Mouse (Mus musculus): ENCODE measurements around the gene Srp68.

Gene Srp68

DNA sequence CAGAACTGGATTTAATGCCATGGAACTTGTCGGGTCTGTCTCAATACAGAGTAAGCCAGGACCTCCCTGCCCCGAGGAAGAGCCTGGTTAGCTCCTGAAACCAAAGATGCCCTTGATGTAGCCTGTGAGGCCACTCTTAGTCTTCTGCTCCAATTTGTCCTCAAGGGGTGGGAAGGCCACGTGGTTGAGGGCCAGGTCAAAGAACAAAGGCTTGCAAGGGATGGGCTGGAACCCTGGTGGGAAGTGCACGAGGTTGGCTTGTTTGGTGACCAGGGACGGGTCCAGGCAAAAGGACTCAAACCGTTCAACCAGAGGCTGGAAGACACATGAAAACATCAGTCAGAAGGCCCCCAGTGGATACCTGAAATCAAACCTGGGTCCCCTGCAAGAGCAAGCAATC is 28.4 kb downstream of the Srp68 start:
- DNase-seq, result peak; percentile 78

DNA sequence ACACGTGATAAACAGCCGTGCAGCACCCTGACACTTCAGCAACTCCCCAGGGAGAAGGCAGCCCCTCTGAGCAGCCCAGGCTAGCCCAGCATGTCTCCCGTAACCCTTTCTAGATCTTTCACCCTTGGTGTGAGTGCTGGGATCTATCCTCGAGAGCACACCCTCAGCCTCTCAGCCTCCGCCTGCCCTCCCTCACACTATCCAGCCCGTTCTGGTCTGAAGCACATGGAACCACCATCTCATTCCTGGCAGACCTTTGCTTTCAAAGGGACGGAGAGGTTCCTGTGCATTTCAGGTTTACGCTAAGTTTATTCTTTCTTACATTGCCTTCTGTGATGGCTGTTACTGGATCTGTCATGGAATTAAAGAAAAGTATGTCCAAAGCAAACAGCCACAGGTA is 29.4 kb downstream of the Srp68 start:
- no peak for DNase-seq

DNA sequence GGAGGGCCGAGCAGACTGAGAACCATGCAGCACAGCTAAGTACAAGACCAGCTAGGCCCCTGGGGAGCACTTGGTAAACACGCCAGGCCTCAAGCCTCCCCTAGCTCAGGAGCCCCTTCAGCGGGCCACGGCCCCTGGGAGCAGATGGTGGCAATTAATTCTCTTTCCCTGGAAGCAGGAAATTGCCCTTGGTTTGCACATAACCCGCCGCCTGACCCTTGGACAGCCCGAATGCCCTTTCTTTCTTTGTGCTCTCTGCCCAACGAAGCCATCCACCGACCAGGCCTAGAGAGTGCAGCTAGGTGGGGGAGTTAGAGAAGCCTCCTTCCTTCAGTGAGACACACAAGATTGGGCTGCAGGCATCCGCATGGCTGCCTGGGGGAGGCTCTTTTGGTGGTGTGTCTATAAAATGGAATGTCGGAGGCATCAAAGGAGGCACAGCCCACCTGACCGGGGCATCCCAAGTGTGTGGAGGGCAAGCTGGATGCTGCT is 32.2 kb downstream of the Srp68 start:
- peak; percentile 54 for DNase-seq

DNA sequence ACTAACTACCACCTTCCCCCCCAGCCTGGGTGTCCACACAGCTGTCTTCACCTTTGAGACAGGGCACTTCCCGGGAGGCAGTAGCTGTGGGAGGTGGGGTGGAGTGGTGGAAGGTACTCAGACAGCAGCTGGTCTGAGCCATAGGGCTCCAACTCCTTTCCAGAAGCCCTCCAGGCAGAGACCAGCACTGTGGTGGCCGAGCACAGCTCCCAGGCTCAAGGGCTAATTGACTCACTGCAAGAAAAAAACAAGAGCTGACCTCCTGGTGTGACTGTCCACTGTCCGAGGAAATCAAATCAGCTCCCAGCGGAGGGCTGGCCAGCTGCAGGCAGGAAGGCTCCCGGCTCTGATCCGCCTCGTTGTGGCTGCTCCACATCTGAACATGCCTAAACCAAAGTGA is 34.2 kb downstream of the Srp68 start:
- no peak for DNase-seq

DNA sequence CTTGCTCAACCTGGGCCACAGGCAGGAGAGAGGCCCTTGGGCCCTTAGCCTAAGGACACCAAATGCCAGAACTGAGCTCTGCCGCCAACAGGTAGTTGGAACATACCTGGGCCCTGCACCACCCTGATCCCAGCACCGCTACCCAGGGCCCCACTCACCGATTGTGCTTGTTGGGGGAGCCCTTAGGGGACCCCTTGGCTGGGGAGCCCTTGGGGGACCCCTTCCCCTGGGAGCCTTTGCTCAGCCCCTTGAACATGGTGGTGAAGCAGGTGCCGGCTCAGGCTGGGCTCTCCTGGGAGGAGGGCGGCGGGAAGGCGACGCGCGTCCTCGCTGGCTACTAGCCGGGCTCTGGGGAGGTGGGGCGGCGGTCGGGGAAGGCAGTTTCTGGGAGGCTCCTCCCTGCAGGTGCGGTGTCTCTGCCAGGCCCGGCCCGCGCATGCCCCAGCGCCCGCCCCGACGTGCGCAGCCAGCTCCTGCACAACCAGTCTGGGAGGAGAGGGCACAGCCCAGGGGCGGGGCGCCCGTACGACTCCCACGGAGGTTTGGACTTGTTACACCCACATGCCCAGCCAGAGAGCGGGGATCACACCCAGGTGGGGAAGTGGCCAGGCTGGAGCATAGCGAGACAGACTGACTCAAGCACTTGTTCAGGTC is 36.1 kb downstream of the Srp68 start, which contains the start of gene Evpl:
Gene Evpl, minus strand, starts transcription at position 336 of the 654 bp plus-strand sequence.
- DNase-seq, result peak; percentile 98

DNA sequence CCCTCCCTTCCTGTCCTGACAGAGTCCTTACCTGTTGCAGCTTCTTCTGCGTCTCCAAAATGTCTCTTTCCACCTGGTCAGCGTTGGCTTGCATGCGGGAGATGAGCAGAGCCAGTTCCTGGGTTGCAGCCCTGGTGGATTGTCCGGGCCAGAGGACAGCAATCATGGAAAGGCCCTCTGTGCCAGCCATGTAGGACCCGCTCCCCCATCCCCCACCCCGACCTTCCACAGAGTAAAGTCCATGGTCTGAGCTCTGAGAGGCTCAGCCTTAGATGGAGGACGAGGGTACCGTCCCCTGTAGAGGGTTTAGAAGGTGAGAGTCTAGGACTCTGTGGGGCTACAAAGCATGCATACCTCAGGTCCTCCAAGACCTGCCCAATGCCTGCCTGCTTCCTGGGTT is 39.1 kb downstream of the Srp68 start:
- DNase-seq, result no peak

DNA sequence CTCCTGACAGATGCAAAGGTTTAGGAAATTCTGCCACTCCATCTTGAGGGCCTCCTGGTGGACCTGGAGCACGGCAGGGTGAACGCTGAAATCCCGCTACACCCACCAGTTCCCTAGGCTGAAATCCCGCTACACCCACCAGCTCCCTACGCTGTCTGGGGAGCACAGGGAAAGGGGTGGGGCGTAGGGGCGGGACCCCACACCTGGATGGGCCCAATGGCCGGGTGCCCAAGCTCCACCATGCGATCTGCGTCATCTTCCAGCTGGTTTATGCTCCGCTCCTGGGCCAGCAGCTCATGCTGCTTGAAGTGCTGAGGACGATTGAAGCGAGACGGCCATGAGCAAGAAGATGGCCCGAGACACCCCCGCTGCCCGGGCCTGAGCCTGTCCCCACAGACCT is 41.6 kb downstream of the Srp68 start:
- DNase-seq, result no peak

DNA sequence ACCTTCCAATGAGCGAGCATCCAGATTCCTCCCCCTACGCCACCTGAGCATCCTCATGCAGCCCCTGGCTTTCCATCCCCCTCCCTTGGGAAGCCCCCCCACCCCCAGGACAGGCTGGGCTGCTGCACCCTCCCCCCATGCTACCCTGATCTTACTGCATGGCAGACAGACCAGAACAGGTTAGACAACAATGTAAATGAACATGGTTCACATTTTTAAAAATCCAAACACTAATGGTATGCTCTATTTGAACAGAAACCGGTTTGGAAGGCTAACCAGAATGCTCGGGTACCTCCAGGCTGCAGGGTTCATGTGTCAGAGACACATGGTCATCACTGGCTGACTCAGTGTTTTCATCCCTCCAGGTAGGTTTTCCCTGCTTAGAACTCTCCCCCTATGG is 45.3 kb downstream of the Srp68 start:
- no peak for DNase-seq

DNA sequence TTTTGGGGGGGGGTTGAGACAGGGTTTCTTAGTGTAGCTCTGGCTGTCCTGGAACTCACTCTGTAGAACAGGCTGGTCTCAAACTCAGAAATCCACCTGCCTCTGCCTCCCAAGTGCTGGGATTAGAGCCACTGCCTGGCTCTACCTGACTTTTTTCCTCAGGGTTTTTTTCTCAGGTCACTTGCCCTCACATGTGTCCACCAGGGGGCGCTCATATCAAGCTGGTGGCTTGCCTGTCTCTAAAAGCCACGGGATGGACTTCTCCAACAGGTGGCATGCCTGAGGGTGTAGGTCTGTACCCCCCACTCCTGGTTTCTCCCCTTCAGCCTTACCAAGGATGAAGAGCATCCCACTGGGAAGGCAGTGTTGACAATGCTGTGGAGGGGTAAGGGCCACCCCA is 47.6 kb downstream of the Srp68 start:
- DNase-seq, result peak; percentile 68

DNA sequence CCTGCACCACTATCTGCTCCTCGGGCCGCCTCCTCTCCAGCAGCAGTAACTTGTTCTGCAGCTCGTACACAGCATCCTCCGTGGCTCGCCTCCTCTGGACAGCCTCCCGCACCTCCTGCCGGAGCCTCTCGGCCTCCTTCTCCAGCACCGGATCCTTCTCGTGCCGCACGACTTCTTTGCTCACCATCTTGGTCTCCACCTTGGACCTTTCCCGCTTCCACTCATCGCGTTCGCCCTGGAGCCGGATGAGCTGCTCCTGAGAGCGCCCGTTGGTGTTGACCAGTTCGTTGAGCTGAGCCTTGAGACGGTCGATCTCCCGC is 51.3 kb downstream of the Srp68 start:
- no peak for DNase-seq

DNA sequence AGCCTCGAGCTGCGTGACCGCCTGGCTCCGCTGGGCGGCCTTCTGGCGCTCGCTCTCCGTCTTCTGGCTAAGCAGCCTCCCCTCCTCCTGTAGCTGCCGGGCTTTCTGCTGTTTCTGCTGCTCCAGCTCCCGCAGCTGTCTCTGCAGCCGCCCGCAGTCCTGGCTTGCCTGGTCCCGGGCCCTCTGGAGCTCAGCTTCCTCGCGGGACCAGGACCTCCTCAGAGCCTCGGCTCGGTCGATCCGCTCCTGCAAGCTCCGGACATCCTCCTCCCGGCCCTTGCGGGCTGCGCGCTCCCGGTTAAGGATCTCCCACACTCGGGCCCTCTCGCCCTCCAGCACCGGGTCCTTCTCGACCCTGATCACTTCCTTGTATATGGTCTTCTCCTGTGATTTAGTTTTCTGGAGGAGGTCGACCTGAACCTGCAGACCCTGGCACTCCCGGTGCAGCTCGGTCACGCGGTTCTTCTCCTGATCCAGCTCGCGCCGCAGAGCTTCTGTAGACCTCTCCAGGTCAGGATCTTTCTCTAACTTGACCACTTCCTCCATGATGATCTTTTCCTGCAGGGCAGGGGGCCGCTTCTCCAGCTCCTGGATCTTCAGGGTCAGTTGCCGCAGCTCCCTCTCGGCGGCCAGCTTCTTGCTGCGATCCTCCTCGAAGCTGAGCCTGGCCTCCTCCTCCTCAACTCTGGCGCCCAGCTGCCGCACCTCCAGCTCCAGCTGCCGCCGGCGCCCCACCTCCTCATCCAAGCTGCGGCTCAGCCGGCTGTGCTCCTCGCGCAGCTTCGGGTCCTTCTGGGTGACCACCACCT is 51.9 kb downstream of the Srp68 start:
- no peak for DNase-seq

DNA sequence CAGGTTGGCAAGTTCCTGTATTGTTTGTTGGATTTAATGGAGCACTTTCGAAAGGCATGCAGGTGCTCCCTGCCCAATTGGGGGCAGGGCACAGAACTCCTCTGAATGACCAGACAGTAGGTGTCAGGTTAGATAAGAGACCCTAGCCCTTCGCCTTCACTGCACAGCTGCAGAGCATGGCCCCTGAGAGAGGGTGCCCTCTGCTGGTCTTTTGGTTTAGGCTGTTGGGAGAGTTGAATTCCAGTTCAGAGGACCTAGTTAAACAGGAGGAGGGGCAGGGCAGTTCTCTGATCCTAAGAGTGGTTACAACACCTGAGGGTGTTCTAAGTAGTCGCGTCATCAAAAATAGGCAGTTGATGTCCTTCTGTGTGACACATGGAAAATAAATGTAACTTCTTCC is 54.1 kb downstream of the Srp68 start:
- peak; percentile 65 for DNase-seq

DNA sequence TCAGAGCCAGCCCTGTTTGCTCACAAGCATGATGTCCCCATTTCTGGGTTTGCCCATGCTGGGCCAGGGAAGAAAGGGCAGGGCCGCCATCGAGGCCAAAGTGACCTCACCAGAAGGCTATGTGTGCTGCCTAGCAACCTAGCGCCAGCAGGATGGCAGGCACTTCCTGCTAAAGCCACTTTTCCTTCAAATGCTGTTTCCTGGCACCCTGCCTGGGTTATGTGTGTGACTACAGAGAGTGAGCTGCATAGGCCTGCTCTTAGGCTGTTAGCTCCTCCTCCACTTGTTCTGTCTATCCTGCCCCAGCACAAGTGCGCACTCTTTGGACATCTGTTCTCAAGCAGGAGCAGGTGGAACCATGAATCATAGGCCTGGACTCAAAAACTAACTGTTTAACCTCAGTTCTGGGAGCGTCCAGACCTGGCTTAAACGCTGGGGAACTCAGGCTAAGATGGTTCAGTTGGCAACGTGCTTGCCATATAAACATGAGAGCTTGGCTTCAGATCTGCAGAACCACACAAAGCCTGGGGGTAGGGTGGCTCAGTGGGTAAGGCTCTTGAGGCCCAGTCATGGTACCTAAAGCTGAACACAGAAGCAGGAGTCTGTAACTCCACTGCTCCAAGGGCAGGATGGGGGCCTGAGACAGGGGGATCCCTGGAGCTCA is 55.1 kb downstream of the Srp68 start:
- DNase-seq, result peak; percentile 94

DNA sequence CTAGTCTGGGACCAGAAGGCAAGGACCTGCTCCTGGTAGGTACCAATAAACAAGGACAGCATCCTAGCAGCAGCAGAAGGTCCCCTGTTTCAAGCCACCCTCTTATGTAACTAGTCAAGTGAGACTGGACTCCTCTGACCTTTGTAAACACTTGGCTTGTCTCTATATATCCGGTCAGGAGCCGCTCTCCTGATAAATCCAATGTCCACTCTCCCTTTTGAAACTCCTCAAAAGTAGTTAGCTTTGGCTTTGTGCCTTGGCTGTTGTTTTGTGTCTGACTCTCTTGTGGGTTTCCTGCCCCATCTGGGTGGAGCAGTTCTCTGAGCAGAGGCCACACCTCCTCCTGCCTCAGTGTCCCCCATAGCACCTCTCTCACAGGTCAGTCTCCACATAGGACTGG is 55.8 kb downstream of the Srp68 start:
- peak; percentile 76 for DNase-seq

DNA sequence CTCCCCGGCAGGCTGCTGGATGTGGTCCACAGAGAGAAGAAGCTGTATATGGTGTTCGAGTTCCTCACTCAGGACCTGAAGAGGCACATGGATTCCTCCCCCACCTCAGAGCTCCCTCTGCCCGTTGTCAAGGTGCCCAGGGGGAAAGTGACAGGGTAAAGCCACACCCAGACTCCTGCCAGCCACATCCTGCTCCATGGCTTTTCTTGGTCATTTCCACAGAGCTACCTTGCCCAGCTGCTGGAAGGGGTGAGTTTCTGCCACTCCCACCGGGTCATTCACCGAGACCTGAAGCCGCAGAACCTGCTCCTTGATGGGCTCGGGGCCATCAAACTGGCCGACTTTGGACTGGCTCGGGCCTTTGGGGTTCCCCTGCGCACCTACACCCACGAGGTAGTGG is 57.5 kb downstream of the Srp68 start:
- DNase-seq, result no peak

DNA sequence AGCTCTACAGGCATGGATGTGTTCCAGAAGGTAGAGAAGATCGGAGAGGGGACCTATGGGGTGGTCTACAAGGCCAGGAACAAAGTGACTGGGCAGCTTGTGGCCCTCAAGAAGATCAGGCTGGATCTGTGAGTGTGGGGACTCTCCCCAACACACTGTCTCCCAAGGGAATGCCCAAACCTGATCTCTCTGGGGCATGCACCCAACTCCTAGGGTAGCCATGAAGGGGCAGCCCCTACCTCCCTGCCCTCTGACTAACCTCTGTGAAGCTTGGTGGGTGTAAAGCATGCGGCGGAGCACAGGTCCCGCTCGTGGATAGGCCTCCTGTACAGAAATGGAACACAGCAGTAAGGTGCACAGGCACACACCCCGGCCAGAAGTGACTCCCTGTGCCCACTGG is 58.0 kb downstream of the Srp68 start:
- DNase-seq, result no peak

DNA sequence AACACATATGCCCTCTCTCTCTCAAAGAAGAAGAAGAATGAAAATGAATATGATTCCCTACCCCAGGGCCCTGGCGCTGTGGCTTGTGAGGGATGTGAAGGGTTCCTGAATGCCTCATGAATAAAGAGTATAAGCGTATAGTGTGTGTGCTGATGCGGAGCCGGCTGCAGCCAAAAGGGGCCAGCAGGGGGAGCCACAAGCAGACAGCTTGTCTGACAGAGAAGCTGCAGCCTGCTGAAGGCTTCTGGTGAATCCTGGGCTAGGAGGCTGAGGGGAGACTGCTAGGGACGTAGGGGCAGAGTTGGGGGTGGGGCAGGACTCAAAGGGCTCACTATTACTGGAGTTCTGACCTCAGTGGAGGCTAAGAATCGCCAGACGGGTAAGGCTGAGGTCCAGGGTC is 58.8 kb downstream of the Srp68 start:
- no peak for DNase-seq

DNA sequence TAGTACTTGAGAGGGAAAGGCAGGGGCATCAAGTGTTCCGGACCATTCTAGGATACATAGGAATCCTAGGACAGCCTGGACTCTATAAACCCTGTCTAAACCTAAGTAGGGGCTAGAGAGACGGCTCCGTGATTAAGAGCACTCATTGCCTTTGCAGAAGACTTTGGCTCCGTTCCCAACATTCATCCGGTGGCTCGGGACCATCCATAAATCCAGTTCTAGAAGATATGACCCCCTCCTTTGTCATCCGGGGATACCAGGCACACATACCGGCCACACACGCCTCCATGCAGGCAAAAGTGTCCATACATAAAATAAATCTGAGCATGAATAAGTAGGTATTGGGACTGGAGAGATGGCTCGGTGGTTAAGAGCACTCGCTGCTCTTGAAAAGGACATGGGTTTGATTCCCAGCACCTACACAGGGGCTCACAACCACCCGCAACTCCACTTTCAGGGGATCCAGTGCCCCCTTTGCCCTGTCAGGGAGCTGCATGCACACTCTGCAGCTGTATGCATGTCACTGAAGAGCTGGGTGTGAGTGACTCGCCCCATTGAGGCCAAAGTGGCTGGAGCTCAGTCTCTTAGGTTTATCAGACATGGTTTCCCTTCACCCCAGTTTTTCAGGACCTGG is 60.0 kb downstream of the Srp68 start:
- no peak for DNase-seq

DNA sequence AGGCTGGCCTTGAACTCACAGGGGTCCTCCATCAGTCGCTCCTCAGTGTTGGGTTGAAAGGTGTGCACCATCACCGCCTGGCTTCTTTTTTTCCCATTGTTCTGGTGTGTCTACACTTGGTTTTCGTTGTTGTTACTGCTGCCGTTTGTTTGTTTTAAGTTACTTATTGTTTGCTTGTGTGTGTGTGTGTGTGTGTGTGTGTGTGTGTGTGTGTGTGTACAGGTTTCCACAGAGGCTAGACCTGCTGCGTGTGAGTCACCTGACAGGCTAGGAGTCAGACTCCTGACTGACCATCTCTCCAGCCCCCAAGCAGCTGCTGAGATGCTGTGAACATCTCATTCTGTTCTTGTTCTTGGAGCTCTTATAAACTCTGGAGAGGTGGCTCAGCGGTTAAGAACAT is 61.2 kb downstream of the Srp68 start:
- DNase-seq, result no peak

DNA sequence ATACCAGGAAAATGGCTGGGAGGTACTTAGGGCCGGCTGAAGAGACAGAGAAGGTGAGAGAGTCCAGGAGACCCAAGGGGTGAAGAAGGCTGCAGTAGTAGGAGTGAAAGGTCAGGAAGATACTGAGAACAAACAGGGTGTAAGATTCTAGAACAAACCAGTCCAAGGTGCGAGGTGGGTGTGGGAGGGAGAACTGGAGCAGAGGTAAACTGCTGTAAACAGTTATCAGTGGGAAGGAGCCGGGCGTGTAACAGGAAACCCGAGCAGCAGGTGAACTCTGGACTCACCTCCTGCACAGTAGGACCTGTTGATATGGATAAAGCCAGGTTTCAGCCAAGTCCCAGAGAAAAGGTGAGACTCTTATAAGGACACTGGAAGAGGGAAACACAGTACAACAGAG is 63.3 kb downstream of the Srp68 start:
- peak; percentile 67 for DNase-seq

DNA sequence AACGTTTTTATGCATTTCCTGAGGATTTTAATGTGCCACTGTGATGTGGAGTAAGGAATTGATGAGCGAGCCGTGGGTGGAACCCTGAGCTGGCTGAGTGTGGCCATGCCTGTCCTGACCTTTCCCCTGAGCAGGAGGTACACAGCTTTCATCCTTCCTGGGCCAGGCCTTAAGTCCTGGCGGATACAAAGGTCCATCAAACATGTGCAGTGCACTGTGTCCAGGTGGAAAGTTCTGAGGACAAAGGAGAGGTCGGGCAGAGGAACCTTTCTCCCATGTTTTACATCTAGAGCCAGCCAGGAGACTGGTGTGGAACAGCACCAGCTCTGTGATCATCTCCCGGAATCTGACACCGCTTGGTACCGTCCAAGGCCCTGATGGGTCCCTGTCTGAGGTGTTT is 64.8 kb downstream of the Srp68 start:
- DNase-seq, result peak; percentile 83

DNA sequence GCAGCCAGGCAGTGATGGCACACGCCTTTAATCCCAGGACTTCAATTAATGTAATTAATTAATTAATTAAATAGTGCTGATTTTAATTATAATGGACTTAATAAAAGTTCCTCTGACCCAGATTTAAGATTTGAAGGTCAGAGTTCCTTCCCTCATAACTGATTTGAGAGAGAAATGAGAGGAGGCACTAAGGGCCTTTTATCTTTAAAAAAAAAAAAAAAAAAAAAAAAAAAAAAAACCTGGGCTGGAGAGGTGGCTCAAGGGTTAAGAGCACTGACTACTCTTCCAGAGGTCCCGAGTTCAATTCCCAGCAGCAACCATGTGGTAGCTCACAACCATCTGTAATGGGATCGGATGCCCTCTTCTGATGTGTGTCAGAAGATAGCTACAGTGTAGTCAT is 65.4 kb downstream of the Srp68 start:
- no peak for DNase-seq

DNA sequence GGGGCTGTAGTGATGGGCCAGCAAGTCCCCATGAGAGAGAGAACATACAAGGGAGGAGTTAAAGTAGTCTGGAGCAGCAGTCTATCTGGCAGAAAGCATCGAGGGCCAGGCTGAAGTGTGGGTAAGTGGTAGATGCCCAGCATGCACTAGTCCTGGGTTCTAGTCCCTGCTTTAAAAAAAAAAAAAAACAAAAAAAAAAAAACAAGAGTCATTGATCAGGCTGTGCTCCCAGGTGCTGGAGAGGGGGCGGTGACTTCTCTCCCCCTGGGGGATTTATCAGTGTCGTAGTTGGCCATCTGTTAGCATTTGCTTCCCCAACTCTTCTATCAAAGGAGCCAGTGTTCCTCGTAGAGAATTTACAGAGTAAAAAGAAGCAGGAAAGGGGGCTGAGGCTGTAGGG is 67.3 kb downstream of the Srp68 start:
- DNase-seq, result no peak

DNA sequence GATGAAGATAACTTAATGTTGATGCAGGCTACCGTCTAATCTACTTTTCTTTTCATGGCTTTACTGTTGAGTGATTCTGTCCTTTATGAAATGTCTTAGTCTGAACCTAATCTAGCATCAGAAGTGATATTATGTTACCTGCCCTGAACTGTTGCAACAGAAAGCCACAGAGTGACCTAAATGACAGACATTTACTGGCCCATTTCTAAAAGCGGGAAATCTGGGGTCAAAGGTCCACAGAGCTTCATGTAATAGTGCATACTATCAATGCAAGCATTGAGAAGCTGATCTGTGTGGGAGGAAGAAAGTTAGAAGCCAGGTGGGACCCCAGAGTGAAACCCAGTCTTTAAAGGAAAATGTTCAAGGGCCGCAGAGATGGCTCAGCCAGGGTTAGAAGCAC is 70.9 kb downstream of the Srp68 start:
- DNase-seq, result no peak
